Mouse (Mus musculus) spleen, adult 2 months (tissue): ENCODE data around the gene Kat2b.

Experiments
- CTCF ChIP-seq: fragments of 200-500 bp; IDR thresholded peaks from 2 replicates; pipeline ENCODE4 v1.5.1; 2011; ENCODE audit warnings: mild to moderate bottlenecking, inconsistent platforms; ENCODE audit not compliant: insufficient read depth, insufficient read length, insufficient replicate concordance; ENCODE audit errors: extremely low read depth
- POLR2A ChIP-seq: fragments of 200-500 bp; IDR thresholded peaks from 2 replicates; pipeline ENCODE4 v1.6.1; 2011; ENCODE audit warnings: low read depth, low read length, inconsistent platforms

DNA sequence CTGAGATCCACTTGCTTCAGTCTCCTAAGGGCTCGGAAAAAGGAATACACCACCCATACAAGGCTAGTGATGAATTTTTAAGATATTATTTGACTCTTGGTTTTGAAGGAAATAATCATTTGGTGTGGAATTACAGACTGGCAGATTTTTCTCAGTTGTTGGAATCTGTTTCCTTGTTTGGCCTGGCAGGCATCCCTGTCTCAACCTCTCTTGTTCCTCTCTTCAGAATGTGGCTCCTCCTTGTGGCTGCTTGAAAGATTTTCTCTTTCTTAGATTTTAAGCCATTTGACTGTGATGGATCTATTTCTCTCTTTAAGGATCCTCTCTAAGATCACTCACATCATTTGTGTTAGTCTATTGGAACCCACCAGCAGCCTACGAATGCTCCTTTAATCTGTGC lies 127.4 kb downstream of the Kat2b start:
- TF ChIP-seq CTCF (no peak), POLR2A (no peak)
